Mouse (Mus musculus) liver, adult 2 months (tissue): ENCODE results near the gene Cd52. TPM values are rescaled to one million over a fixed set of nuclear protein-coding genes. Genes with fewer than 3 reads are reported as not detected.

Experiments used
- DNase-seq: peaks from one replicate; pipeline ENCODE4 v3.0.0-alpha.2; 2011; ENCODE audit warnings: low read depth, low spot score; ENCODE audit errors: extremely low read depth
- H3K27ac ChIP-seq: fragments of 200-500 bp; replicated peaks from 2 replicates; pipeline ENCODE4 v1.5.1; 2012; ENCODE audit warnings: low read depth, mild to moderate bottlenecking, control low read depth, inconsistent platforms, low read length; ENCODE audit not compliant: insufficient read depth
- H3K27me3 ChIP-seq: fragments of 200-500 bp; 2 replicates; pipeline ENCODE4 v1.6.1; 2012; ENCODE audit warnings: mild to moderate bottlenecking, moderate library complexity, low read length, inconsistent platforms; ENCODE audit not compliant: control insufficient read depth, insufficient read depth
- H3K36me3 ChIP-seq: fragments of 200-500 bp; 2 replicates; pipeline ENCODE4 v1.6.1; 2012; ENCODE audit warnings: low read length, inconsistent platforms; ENCODE audit not compliant: control insufficient read depth, insufficient read depth
- H3K4me1 ChIP-seq: fragments of 200-500 bp; 2 replicates; pipeline ENCODE4 v1.6.1; 2011; ENCODE audit warnings: low read length; ENCODE audit not compliant: control insufficient read depth, insufficient read depth
- H3K4me3 ChIP-seq: fragments of 200-500 bp; 2 replicates; pipeline ENCODE4 v1.5.1; 2011; ENCODE audit warnings: low read depth, mild to moderate bottlenecking, control low read depth, low read length, moderate library complexity; ENCODE audit not compliant: insufficient read depth
- H3K79me2 ChIP-seq: fragments of 200-500 bp; 2 replicates; pipeline ENCODE4 v1.6.1; 2012; ENCODE audit warnings: inconsistent platforms, mild to moderate bottlenecking, low read length, moderate library complexity; ENCODE audit not compliant: control insufficient read depth, insufficient read depth
- H3K9ac ChIP-seq: fragments of 200-500 bp; 2 replicates; pipeline ENCODE4 v1.6.1; 2012; ENCODE audit warnings: low read depth, mild to moderate bottlenecking, control low read depth, inconsistent platforms, low read length
- CTCF ChIP-seq: fragments of 200-500 bp; IDR thresholded peaks from 2 replicates; pipeline ENCODE4 v1.5.1; 2011; ENCODE audit warnings: low read depth, low read length, control low read depth
- POLR2A ChIP-seq: fragments of 200-500 bp; IDR thresholded peaks from 2 replicates; pipeline ENCODE4 v1.6.1; 2011; ENCODE audit warnings: low read length, control low read depth; ENCODE audit not compliant: insufficient read depth; ENCODE audit errors: extremely low read depth
- WGBS: fragments of 180-500 bp; shearing (Covaris S2); methylation state at CpG from one replicate; pipeline ENCODE4 v1.1.7; 2018; 5-methylcytosine and 5-hydroxymethylcytosine counted together
- polyA plus RNA-seq: library from polyadenylated mRNA; depleted of rRNA; stranded (reverse); fragments of >200 nt; gene quantifications from 2 replicates; pipeline ENCODE4 v1.2.3, GENCODE M21; 2012
- total RNA-seq: library from RNA; depleted of rRNA; stranded (reverse); fragments of >200 nt; gene quantifications from 2 replicates; pipeline ENCODE4 v1.2.3, GENCODE M21; 2014

The Cd52 gene
- total and polyA plus RNA-seq, 2 experiments: 10.4 to 20.0 TPM

DNA sequence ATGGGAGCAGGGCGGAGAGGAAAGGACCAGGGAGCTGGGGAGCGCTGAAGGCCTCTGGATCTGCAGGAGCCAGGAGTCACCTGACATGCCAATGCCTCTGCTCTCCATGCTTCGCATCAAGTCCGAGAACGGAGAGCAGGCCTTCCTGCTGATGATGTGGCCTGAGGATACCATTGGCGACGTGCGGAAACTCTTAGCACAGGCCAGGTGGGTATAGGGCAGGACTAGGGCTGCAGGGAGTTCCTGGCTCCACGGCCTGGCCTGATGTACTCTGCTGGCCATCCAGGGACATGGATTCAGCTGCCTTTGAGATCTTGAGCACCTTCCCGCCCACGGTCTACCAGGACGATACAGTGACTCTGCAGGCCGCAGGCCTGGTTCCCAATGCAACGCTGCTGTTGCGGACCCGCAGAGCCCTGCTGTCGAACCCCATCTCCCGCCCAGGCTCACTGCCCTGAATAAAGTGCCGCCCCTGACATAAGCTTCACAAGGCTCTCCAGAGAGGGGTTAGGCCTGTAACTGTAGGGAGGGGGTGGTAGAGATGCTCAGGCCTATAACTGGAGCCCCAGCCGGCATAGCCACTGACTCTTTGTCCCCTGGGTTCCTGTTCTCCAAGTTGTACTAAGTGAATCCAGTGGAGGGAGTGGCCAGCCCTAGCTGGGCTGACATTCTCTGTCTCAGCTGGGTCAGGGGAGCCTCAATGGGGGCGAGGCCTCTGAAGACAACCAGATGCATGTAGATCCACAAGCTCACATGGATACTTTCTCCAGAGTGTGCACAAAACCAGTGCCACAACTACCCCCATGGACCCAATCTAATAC is 31.6 kb upstream of the Cd52 start:
- Histone ChIP-seq H3K9ac (no peak overlapping the region), H3K27ac (no peak overlapping the region), H3K27me3 (no peaks in the 10 kb centered on the region), H3K36me3 (peaks cover 10% of the 10 kb centered on the region), H3K4me1 (peaks cover 3% of the 10 kb centered on the region; the same call in 1 of the 2 replicates), H3K4me3 (no peak overlapping the region), H3K79me2 (no peaks in the 10 kb centered on the region)
- 93% methylated on average over 21 of the region's 21 CpGs for WGBS
- TF ChIP-seq POLR2A: no peak
- TF ChIP-seq CTCF: no peak
- no peak for DNase-seq

DNA sequence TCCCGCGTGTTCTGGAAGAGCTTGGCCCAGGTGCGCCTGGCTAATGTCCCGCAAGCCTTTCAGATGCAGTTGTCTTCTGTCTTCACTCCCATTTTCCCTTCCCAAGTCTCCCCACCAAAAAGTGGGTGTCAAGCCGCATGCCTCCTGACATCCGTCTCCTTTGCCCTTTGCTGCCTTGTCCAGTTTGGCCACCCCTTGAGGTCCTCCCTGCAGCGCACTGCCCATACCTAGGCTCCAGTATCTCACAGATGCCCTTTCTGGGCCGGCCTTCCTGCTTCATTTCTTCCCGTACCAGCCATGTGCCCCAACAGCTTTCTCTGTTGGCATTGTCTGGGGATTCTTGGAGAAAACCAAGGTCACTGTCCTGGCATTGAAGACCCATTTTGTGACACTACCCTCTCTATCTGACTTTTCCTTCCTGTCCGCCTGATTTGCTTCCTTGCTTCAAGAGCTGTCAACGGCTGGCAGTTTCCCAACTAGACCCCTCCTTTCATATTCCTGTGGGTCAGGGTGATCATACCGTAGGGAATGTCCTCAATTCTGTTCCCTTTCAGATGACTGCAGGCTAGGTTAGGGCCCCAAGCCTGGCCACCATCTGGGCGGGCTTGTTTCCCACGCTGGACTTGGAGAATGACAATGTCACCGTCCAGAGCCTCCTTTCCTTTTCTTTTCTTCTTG is 30.6 kb upstream of the Cd52 start:
- no peak for DNase-seq
- Histone ChIP-seq H3K9ac (no peak overlapping the region), H3K27ac (no peak overlapping the region), H3K79me2 (no peaks in the 10 kb centered on the region), H3K27me3 (no peaks in the 10 kb centered on the region), H3K36me3 (peaks cover 7% of the 10 kb centered on the region), H3K4me1 (peaks cover 3% of the 10 kb centered on the region; the same call in 1 of the 2 replicates), H3K4me3 (no peak overlapping the region)
- TF ChIP-seq CTCF (no peak), POLR2A (no peak)
- WGBS: 86% methylated on average over 15 of the region's 15 CpGs

- Histone ChIP-seq H3K36me3 (no peaks in the 10 kb centered on the region), H3K27me3 (no peaks in the 10 kb centered on the region), H3K27ac (no peak overlapping the region), H3K4me1 (no peaks in the 10 kb centered on the region), H3K4me3 (no peak overlapping the region), H3K79me2 (no peaks in the 10 kb centered on the region), H3K9ac (no peak overlapping the region)
- DNase-seq: no peak
- peak; percentile 97 for TF ChIP-seq CTCF
- TF ChIP-seq POLR2A: no peak
- 27% methylated on average over 17 of the region's 17 CpGs for WGBS
Measured at GRCm38 (mm10) chr4:134123680-134124551, 29.0 kb upstream of the Cd52 start.

- H3K27ac ChIP-seq: no peak overlapping the region
- H3K4me1 ChIP-seq: no peaks in the 10 kb centered on the region
- no peak overlapping the region for H3K9ac ChIP-seq
- 93% methylated on average over 6 of the region's 6 CpGs for WGBS
- H3K27me3 ChIP-seq: no peaks in the 10 kb centered on the region
- DNase-seq: no peak
- H3K4me3 ChIP-seq: no peak overlapping the region
- H3K36me3 ChIP-seq: no peaks in the 10 kb centered on the region
- H3K79me2 ChIP-seq: no peaks in the 10 kb centered on the region
- TF ChIP-seq POLR2A (no peak), CTCF (no peak)
Measured at GRCm38 (mm10) chr4:134123147-134123546, 28.3 kb upstream of the Cd52 start.

DNA sequence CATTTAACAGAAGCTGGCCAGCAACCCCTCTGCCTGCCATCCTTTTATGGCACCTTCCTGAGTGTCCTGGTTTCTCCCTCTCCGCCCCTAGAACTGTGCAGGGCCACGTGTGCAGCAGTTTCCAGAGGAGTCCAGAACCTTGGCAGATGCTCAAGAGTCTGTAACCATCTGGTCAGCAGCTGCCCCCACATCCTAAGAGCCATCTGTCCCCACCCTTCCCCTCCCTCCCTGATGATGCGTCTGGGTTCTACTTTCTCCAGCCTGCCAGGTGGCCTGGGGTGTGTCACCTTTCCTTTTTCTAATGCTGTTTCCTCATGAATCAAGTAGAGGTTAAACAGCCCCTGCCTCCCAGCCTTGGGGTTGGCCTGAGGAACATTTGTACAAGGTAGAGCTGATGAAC is 27.4 kb upstream of the Cd52 start:
- DNase-seq: no peak
- Histone ChIP-seq H3K27ac (no peak overlapping the region), H3K9ac (no peak overlapping the region), H3K4me1 (no peaks in the 10 kb centered on the region), H3K27me3 (no peaks in the 10 kb centered on the region), H3K79me2 (no peaks in the 10 kb centered on the region), H3K4me3 (no peak overlapping the region), H3K36me3 (no peaks in the 10 kb centered on the region)
- TF ChIP-seq CTCF (no peak), POLR2A (no peak)
- 65% methylated on average over 3 of the region's 3 CpGs for WGBS
